Mouse (Mus musculus): Measurements from ENCODE around the gene 4930590J08Rik.

GRCm38 (mm10) chr6:91963429-91963828, 60.8 kb downstream of the 4930590J08Rik start:
- TF ChIP-seq GABPA (IDR thresholded peaks at IDR 0.05; ENCODE audit: low read depth, low read length), result no peak
- TF ChIP-seq POLR2A (IDR thresholded peaks at IDR 0.05; ENCODE audit: control insufficient read depth in 1 of 2, insufficient read depth in 1 of 2, low read depth in 1 of 2, low read length in 2 of 2, poor library complexity in 1 of 2), result no peak
- no peak for TF ChIP-seq MAX (IDR thresholded peaks at IDR 0.05; ENCODE audit: low read length)
